10 mouse cellular contexts compared by ENCODE assay signal in genomic region chr14:56365292-56365691, GRCm38 (mm10). TPM values are rescaled to one million over a fixed set of nuclear protein-coding genes. Genes with fewer than 3 reads are reported as not detected.
DNase-seq lines count a peak whose midpoint lies in the region; ATAC-seq and TF ChIP-seq lines count a peak whose summit lies in the region.
"Had no signal": no experiment of that assay in that cellular context is flagged by ENCODE, and none has a peak within 500 bp of the region (broad histone marks: within the 10 kb centered on the region; RNA-seq: fewer than 3 reads in every experiment).

No protein-coding gene starts in this region.

- DNase-seq in heart, postnatal 36 days: no peak
- no peak for DNase-seq in midbrain, embryonic 11.5 days (ENCODE audit: low spot score, missing footprints)
- no peak for DNase-seq in retina, embryonic 14.5 days (ENCODE audit: low spot score)
- DNase-seq in layer of hippocampus, postnatal 25 days (ENCODE audit: extremely low spot score in 1 of 2, low spot score in 1 of 2): no peak
- DNase-seq: kidney, adult 8-10 months had no signal

- no peak overlapping the region for H3K9ac ChIP-seq in heart, embryonic 16.5 days (ENCODE audit: low read length)
- peak overlapping the region; percentile 66; the same call in 1 of the 2 replicates for H3K9ac ChIP-seq in hindbrain, embryonic 13.5 days
- H3K9ac ChIP-seq in midbrain, embryonic 11.5 days (ENCODE audit: low read length): no peak overlapping the region

- peak overlapping the region; percentile 62 for H3K4me2 ChIP-seq in heart, embryonic 16.5 days (ENCODE audit: low read depth, low read length)
- peak overlapping the region; percentile 83 for H3K4me2 ChIP-seq in hindbrain, embryonic 13.5 days
- H3K4me2 ChIP-seq in midbrain, embryonic 11.5 days: peak overlapping the region; percentile 53

- peaks cover 3% of the 10 kb centered on the region for H3K4me1 ChIP-seq in heart, embryonic 16.5 days (ENCODE audit: control insufficient read depth, insufficient read depth, low read length)
- no peaks in the 10 kb centered on the region for H3K4me1 ChIP-seq in cortical plate, adult 2 months (ENCODE audit: control insufficient read depth, insufficient read depth, low read length)
- peaks cover 10% of the 10 kb centered on the region for H3K4me1 ChIP-seq in hindbrain, embryonic 13.5 days (replicated peaks)
- H3K4me1 ChIP-seq in midbrain, embryonic 11.5 days (ENCODE audit: control insufficient read depth, insufficient read depth, low read length): peaks cover 3% of the 10 kb centered on the region; the same call in 1 of the 2 replicates

- whole genome bisulfite sequencing in heart, embryonic 16.5 days: 20% methylated on average over 8 of the region's 8 CpGs
- WGBS in hindbrain, embryonic 13.5 days: 33% methylated on average over 8 of the region's 8 CpGs
- WGBS in midbrain, embryonic 11.5 days: 30% methylated on average over 8 of the region's 8 CpGs

- no peak overlapping the region for H3K27ac ChIP-seq in heart, embryonic 16.5 days (ENCODE audit: low read length)
- H3K27ac ChIP-seq in cortical plate, adult 2 months (ENCODE audit: insufficient read depth, low read length): no peak overlapping the region
- H3K27ac ChIP-seq in hindbrain, embryonic 13.5 days: no peak overlapping the region
- no peak overlapping the region for H3K27ac ChIP-seq in midbrain, embryonic 11.5 days (ENCODE audit: low read depth, low read length)

- H3K9me3 ChIP-seq in heart, embryonic 16.5 days (replicated peaks; ENCODE audit: control insufficient read depth, low read length): no peaks in the 10 kb centered on the region
- H3K9me3 ChIP-seq in hindbrain, embryonic 13.5 days: no peaks in the 10 kb centered on the region
- H3K9me3 ChIP-seq in midbrain, embryonic 11.5 days (ENCODE audit: control insufficient read depth, low read length): no peaks in the 10 kb centered on the region

- no peaks in the 10 kb centered on the region for H3K36me3 ChIP-seq in heart, embryonic 16.5 days (ENCODE audit: control insufficient read depth, insufficient read depth)
- no peaks in the 10 kb centered on the region for H3K36me3 ChIP-seq in hindbrain, embryonic 13.5 days
- H3K36me3 ChIP-seq in midbrain, embryonic 11.5 days (ENCODE audit: control insufficient read depth, insufficient read depth, low read length): no peaks in the 10 kb centered on the region

- intact Hi-C loops in heart, postnatal 36 days (cut with DNase I): no loop called here

- TF ChIP-seq CTCF in cortical plate, adult 2 months (IDR thresholded peaks at IDR 0.05; ENCODE audit: extremely low read depth, insufficient read depth, low read length): no peak

- TF ChIP-seq POLR2A in cortical plate, adult 2 months (IDR thresholded peaks at IDR 0.05; ENCODE audit: extremely low read depth, insufficient read depth, low read length): no peak

- H3K27me3 ChIP-seq in heart, embryonic 16.5 days (ENCODE audit: control insufficient read depth, insufficient read depth, low read length): peaks cover 46% of the 10 kb centered on the region
- peaks cover 67% of the 10 kb centered on the region for H3K27me3 ChIP-seq in hindbrain, embryonic 13.5 days
- peaks cover 42% of the 10 kb centered on the region for H3K27me3 ChIP-seq in midbrain, embryonic 11.5 days (ENCODE audit: control insufficient read depth, insufficient read depth, low read length)

- H3K4me3 ChIP-seq in heart, embryonic 16.5 days (ENCODE audit: low read length): peak overlapping the region; percentile 44
- H3K4me3 ChIP-seq in cortical plate, adult 2 months (ENCODE audit: insufficient read depth, low read length): peak overlapping the region; percentile 49
- peak overlapping the region; percentile 50 for H3K4me3 ChIP-seq in hindbrain, embryonic 13.5 days
- H3K4me3 ChIP-seq in midbrain, embryonic 11.5 days (ENCODE audit: low read depth, low read length): peak overlapping the region; percentile 21

- no peak for ATAC-seq in heart, embryonic 16.5 days (replicated peaks; ENCODE audit: extremely low read depth, insufficient read depth, low FRiP score)
- ATAC-seq in hindbrain, embryonic 13.5 days (ENCODE audit: low FRiP score): no peak
- no peak for ATAC-seq in midbrain, embryonic 11.5 days (ENCODE audit: low FRiP score)
- no peak for ATAC-seq in granulocyte monocyte progenitor cell, adult 5-6 weeks (replicated peaks; ENCODE audit: poor library complexity, severe bottlenecking)

RNA-seq across cellular contexts. Expression of gene Atp12a, which starts 0.4 kb away (rescaled TPM):
- polyA plus RNA-seq in heart, embryonic 16.5 days (2015; fragmentation: Nextera tagmentation; extraction: Ambion mirVana): 0.11 and 0.19 TPM in 2 replicates
- total RNA-seq in heart, postnatal 36 days (2021): not detected
- 0.08 and 0.13 TPM in 2 replicates for polyA plus RNA-seq in cortical plate, adult 2 months (2012; rRNA removed)
- 0.09 TPM in 2 replicates for polyA plus RNA-seq in hindbrain, embryonic 13.5 days (2015; fragmentation: Nextera tagmentation; extraction: Ambion mirVana)
- 0.10 TPM in 1 of 2 replicates, not detected in the other for polyA plus RNA-seq in midbrain, embryonic 11.5 days (2014; fragmentation: Nextera tagmentation; extraction: Ambion mirVana)
- not detected for total RNA-seq in layer of hippocampus, postnatal 25 days (2021)
- total RNA-seq in granulocyte monocyte progenitor cell, adult 5-6 weeks (2014; fragmentation: Nextera tagmentation): not detected in 2 replicates
- total RNA-seq in granulocyte monocyte progenitor cell, adult 5-6 weeks (2017): not detected in 2 replicates
- total RNA-seq: adrenal gland, postnatal 36 days had no signal

RNA-seq across cellular contexts. Expression of gene Rnf17, which starts 37.1 kb away (rescaled TPM):
- 1.1 and 1.8 TPM in 2 replicates for polyA plus RNA-seq in heart, embryonic 16.5 days (2015; fragmentation: Nextera tagmentation; extraction: Ambion mirVana)
- total RNA-seq in heart, postnatal 36 days (2021): under 1 TPM; 0.24 to 0.67 TPM
- polyA plus RNA-seq in cortical plate, adult 2 months (2012; rRNA removed): 0.47 and 0.75 TPM in 2 replicates
- polyA plus RNA-seq in hindbrain, embryonic 13.5 days (2015; fragmentation: Nextera tagmentation; extraction: Ambion mirVana): 1.3 and 1.5 TPM in 2 replicates
- polyA plus RNA-seq in midbrain, embryonic 11.5 days (2014; fragmentation: Nextera tagmentation; extraction: Ambion mirVana): 1.3 and 2.1 TPM in 2 replicates
- under 1 TPM; 0.62 to 0.94 TPM for total RNA-seq in layer of hippocampus, postnatal 25 days (2021)
- 0.67 and 4.1 TPM in 2 replicates for total RNA-seq in granulocyte monocyte progenitor cell, adult 5-6 weeks (2014; fragmentation: Nextera tagmentation)
- total RNA-seq in granulocyte monocyte progenitor cell, adult 5-6 weeks (2017): 2.4 and 4.1 TPM in 2 replicates
